Mouse (Mus musculus) myocyte (in vitro differentiated cells): ENCODE data around the gene Vldlr.

Source experiments
- CEBPB ChIP-seq: IDR thresholded peaks from 2 replicates; pipeline ENCODE4 v1.6.1; 2011; ENCODE audit warnings: mild to moderate bottlenecking, moderate library complexity; ENCODE audit not compliant: poor library complexity, insufficient read depth, severe bottlenecking
- E2F4 ChIP-seq: IDR thresholded peaks from one replicate; pipeline ENCODE4 v1.6.1; 2011; ENCODE audit warnings: mild to moderate bottlenecking, control low read depth, moderate library complexity; ENCODE audit not compliant: insufficient read depth
- MAX ChIP-seq: IDR thresholded peaks from one replicate; pipeline ENCODE4 v1.6.1; 2011; ENCODE audit warnings: low read depth, mild to moderate bottlenecking, control low read depth
- MYOD1 ChIP-seq, 3 experiments: IDR thresholded peaks; one replicate each; pipeline ENCODE4 v1.6.1; 2011; ENCODE audit warnings: control low read depth in 2 of 3, low read depth in 2 of 3, mild to moderate bottlenecking in 2 of 3, moderate library complexity in 1 of 3; ENCODE audit not compliant: insufficient read length in 2 of 3, control insufficient read depth in 1 of 3
- MYOG ChIP-seq, 3 experiments: IDR thresholded peaks; one replicate each; pipeline ENCODE4 v1.6.1; 2011; ENCODE audit warnings: control low read depth in 2 of 3, low read depth in 2 of 3, mild to moderate bottlenecking in 2 of 3; ENCODE audit not compliant: insufficient read length in 2 of 3, control insufficient read depth in 1 of 3, insufficient read depth in 1 of 3
- POLR2A ChIP-seq: IDR thresholded peaks from one replicate; pipeline ENCODE4 v1.6.1; 2011; ENCODE audit warnings: low read depth, mild to moderate bottlenecking, control low read depth, moderate library complexity; ENCODE audit not compliant: insufficient read length
- POLR2AphosphoS2 ChIP-seq: IDR thresholded peaks from one replicate; pipeline ENCODE4 v1.6.1; 2011; ENCODE audit warnings: low read depth, control low read depth; ENCODE audit not compliant: insufficient read length
- REST ChIP-seq: IDR thresholded peaks from one replicate; pipeline ENCODE4 v1.6.1; 2011; ENCODE audit warnings: mild to moderate bottlenecking, control low read depth, moderate library complexity; ENCODE audit not compliant: insufficient read depth, insufficient read length
- TCF12 ChIP-seq: IDR thresholded peaks from one replicate; pipeline ENCODE4 v1.6.1; 2011; ENCODE audit warnings: mild to moderate bottlenecking, control low read depth; ENCODE audit not compliant: poor library complexity, insufficient read depth, severe bottlenecking
- TCF3 ChIP-seq: IDR thresholded peaks from one replicate; pipeline ENCODE4 v1.6.1; 2011; ENCODE audit warnings: low read depth, control low read depth; ENCODE audit not compliant: insufficient read length
- USF1 ChIP-seq: IDR thresholded peaks from one replicate; pipeline ENCODE4 v1.6.1; 2011; ENCODE audit warnings: low read depth, mild to moderate bottlenecking, control low read depth, moderate library complexity

- TF ChIP-seq TCF12 (no peak), POLR2A (peak; percentile 57), MAX (no peak), MYOD1 (IDR thresholded peaks at IDR 0.05; ENCODE audit: control insufficient read depth in 1 of 3, insufficient read length in 2 of 3, low read depth in 2 of 3) (peak in 1 of 3 experiments; percentile 6), POLR2AphosphoS2 (peak; percentile 40), REST (no peak), USF1 (no peak), CEBPB (no peak), E2F4 (no peak), MYOG (IDR thresholded peaks at IDR 0.05; ENCODE audit: control insufficient read depth in 1 of 3, insufficient read depth in 1 of 3, insufficient read length in 2 of 3, low read depth in 2 of 3) (peak in 1 of 3 experiments; percentile 54), TCF3 (no peak)
These were observed 601 bp downstream of the Vldlr start for GRCm38 (mm10) chr19:27216767-27217403.
